Mouse (Mus musculus): ENCODE measurements at regions not wholly inside any gene's neighbourhood (a gene's known extent, or its start where the extent isn't known, plus 50 kb on each side); places are given as distances from the start of the nearest gene placed in this dataset.

DNA sequence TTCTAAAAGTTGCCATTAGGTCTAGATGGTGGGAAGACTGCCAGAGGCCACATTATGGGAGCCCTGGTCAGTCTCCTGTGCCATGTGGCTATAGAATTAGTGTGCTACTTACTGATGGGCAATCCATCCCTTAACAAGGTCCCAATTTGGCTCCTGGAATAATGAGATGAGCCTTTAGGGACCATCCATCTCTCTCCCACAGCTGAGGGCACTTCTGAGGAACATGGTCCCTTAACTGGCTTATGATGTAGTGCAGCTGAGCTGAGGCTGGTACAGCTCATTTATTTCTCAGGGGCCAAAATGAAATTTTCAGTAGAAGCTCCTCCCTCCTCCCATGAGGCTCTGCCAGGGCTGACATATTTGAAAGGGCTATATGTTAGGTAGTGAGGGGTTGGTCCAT lies 697.9 kb downstream of the Hs3st4 start:
- Histone ChIP-seq H3K27ac (replicated peaks; ENCODE audit: low read depth, low read length) (no peak overlapping the region), H3K4me3 (ENCODE audit: low read depth, low read length) (no peak overlapping the region), H3K9me3 (replicated peaks; ENCODE audit: control insufficient read depth, low read length) (no peaks in the 10 kb centered on the region), H3K9ac (replicated peaks; ENCODE audit: low read length) (no peak overlapping the region), H3K36me3 (replicated peaks; ENCODE audit: control insufficient read depth, insufficient read depth, low read depth, low read length) (no peaks in the 10 kb centered on the region), H3K27me3 (ENCODE audit: control insufficient read depth, insufficient read depth, low read length) (no peaks in the 10 kb centered on the region), H3K4me1 (ENCODE audit: control insufficient read depth, insufficient read depth, low read length) (no peaks in the 10 kb centered on the region), H3K4me2 (ENCODE audit: low read depth, low read length) (no peak overlapping the region)
- ATAC-seq (replicated peaks; ENCODE audit: insufficient number of reproducible peaks, low FRiP score, low TSS enrichment, low read depth), result no peak
- no peak for DNase-seq (ENCODE audit: low spot score)

DNA sequence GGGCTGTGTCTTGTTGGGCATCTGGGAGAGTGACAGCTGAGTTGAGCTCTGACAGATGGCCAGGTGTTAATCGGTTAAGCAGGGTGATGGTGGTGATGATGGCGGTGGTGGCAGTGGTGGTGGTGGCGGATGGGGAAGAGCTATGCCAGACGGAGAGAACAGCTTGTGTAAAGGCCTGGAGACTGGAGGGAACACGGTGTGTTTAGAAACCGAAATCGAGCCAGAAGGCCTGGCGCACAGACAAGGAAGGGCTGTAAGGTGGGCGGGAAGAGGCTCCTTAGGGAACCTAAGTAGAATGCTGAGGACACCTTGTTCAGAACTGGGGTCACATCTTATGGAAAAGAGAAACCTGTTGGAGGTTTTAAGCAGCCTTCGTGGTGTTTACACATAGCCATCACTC lies 698.5 kb downstream of the Hs3st4 start:
- Histone ChIP-seq H3K27me3 (ENCODE audit: control insufficient read depth, insufficient read depth, low read length) (no peaks in the 10 kb centered on the region), H3K9ac (replicated peaks; ENCODE audit: low read length) (no peak overlapping the region), H3K4me2 (ENCODE audit: low read depth, low read length) (no peak overlapping the region), H3K4me3 (ENCODE audit: low read depth, low read length) (no peak overlapping the region), H3K27ac (replicated peaks; ENCODE audit: low read depth, low read length) (no peak overlapping the region), H3K4me1 (ENCODE audit: control insufficient read depth, insufficient read depth, low read length) (no peaks in the 10 kb centered on the region), H3K9me3 (replicated peaks; ENCODE audit: control insufficient read depth, low read length) (no peaks in the 10 kb centered on the region), H3K36me3 (replicated peaks; ENCODE audit: control insufficient read depth, insufficient read depth, low read depth, low read length) (no peaks in the 10 kb centered on the region)
- ATAC-seq (replicated peaks; ENCODE audit: insufficient number of reproducible peaks, low FRiP score, low TSS enrichment, low read depth), result no peak
- no peak for DNase-seq (ENCODE audit: low spot score)
- WGBS, result 88% methylated on average over 10 of the region's 10 CpGs

DNA sequence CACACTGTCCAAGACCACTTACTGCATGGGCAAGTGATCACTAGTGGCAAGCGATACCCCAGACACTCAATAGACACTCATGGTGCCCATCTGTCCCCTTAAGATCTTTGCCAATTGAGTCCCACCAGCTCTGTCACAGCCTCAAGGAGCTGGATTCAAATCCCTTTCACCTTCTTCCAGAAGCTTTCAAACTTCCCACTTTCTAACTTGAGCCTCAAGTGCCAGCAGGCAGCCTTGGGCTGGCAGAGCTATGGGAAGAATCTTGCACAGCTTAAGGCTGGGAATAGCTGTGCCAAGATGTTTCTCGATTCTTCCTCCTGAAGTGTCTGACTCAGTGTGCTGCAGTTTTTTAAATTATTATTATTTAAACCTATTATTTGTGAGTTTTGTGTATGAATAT lies 699.2 kb downstream of the Hs3st4 start:
- H3K4me1 ChIP-seq (ENCODE audit: control insufficient read depth, insufficient read depth, low read length), result no peaks in the 10 kb centered on the region
- H3K36me3 ChIP-seq (replicated peaks; ENCODE audit: control insufficient read depth, insufficient read depth, low read depth, low read length), result no peaks in the 10 kb centered on the region
- WGBS, result 91% methylated on average over 2 of the region's 2 CpGs
- no peaks in the 10 kb centered on the region for H3K27me3 ChIP-seq (ENCODE audit: control insufficient read depth, insufficient read depth, low read length)
- H3K27ac ChIP-seq (replicated peaks; ENCODE audit: low read depth, low read length), result no peak overlapping the region
- H3K9ac ChIP-seq (replicated peaks; ENCODE audit: low read length), result no peak overlapping the region
- no peak for ATAC-seq (replicated peaks; ENCODE audit: insufficient number of reproducible peaks, low FRiP score, low TSS enrichment, low read depth)
- no peak for DNase-seq (ENCODE audit: low spot score)
- no peak overlapping the region for H3K4me2 ChIP-seq (ENCODE audit: low read depth, low read length)
- no peak overlapping the region for H3K4me3 ChIP-seq (ENCODE audit: low read depth, low read length)
- no peaks in the 10 kb centered on the region for H3K9me3 ChIP-seq (replicated peaks; ENCODE audit: control insufficient read depth, low read length)

GRCm38 (mm10) chr7:124685424-124685823 lies 702.8 kb downstream of the Hs3st4 start:
- no peak overlapping the region for H3K4me2 ChIP-seq (ENCODE audit: low read depth, low read length)
- H3K27me3 ChIP-seq (ENCODE audit: control insufficient read depth, insufficient read depth, low read length), result no peaks in the 10 kb centered on the region
- 84% methylated on average over 2 of the region's 2 CpGs for WGBS
- no peak for ATAC-seq (replicated peaks; ENCODE audit: insufficient number of reproducible peaks, low FRiP score, low TSS enrichment, low read depth)
- no peak overlapping the region for H3K4me3 ChIP-seq (ENCODE audit: low read depth, low read length)
- DNase-seq (ENCODE audit: low spot score), result no peak
- no peak overlapping the region for H3K27ac ChIP-seq (replicated peaks; ENCODE audit: low read depth, low read length)
- H3K9me3 ChIP-seq (replicated peaks; ENCODE audit: control insufficient read depth, low read length), result no peaks in the 10 kb centered on the region
- H3K9ac ChIP-seq (replicated peaks; ENCODE audit: low read length), result no peak overlapping the region
- H3K4me1 ChIP-seq (ENCODE audit: control insufficient read depth, insufficient read depth, low read length), result no peaks in the 10 kb centered on the region
- no peaks in the 10 kb centered on the region for H3K36me3 ChIP-seq (replicated peaks; ENCODE audit: control insufficient read depth, insufficient read depth, low read depth, low read length)

- WGBS, result 59% methylated on average over 6 of the region's 6 CpGs
- Histone ChIP-seq H3K36me3 (replicated peaks; ENCODE audit: control insufficient read depth, insufficient read depth, low read depth, low read length) (no peaks in the 10 kb centered on the region), H3K4me3 (ENCODE audit: low read depth, low read length) (no peak overlapping the region), H3K4me1 (ENCODE audit: control insufficient read depth, insufficient read depth, low read length) (no peaks in the 10 kb centered on the region), H3K4me2 (ENCODE audit: low read depth, low read length) (no peak overlapping the region), H3K9me3 (replicated peaks; ENCODE audit: control insufficient read depth, low read length) (no peaks in the 10 kb centered on the region), H3K9ac (replicated peaks; ENCODE audit: low read length) (no peak overlapping the region), H3K27ac (replicated peaks; ENCODE audit: low read depth, low read length) (no peak overlapping the region), H3K27me3 (ENCODE audit: control insufficient read depth, insufficient read depth, low read length) (no peaks in the 10 kb centered on the region)
- no peak for ATAC-seq (replicated peaks; ENCODE audit: insufficient number of reproducible peaks, low FRiP score, low TSS enrichment, low read depth)
- DNase-seq (ENCODE audit: low spot score), result no peak
Measured at GRCm38 (mm10) chr7:124704163-124704824, 721.6 kb downstream of the Hs3st4 start.

GRCm38 (mm10) chr7:124707143-124707542 lies 724.5 kb downstream of the Hs3st4 start:
- no peaks in the 10 kb centered on the region for H3K4me1 ChIP-seq (ENCODE audit: control insufficient read depth, insufficient read depth, low read length)
- ATAC-seq (replicated peaks; ENCODE audit: insufficient number of reproducible peaks, low FRiP score, low TSS enrichment, low read depth), result no peak
- no peaks in the 10 kb centered on the region for H3K36me3 ChIP-seq (replicated peaks; ENCODE audit: control insufficient read depth, insufficient read depth, low read depth, low read length)
- no peak overlapping the region for H3K9ac ChIP-seq (replicated peaks; ENCODE audit: low read length)
- no peak overlapping the region for H3K4me2 ChIP-seq (ENCODE audit: low read depth, low read length)
- 42% methylated on average over 3 of the region's 3 CpGs for WGBS
- H3K27me3 ChIP-seq (ENCODE audit: control insufficient read depth, insufficient read depth, low read length), result no peaks in the 10 kb centered on the region
- H3K27ac ChIP-seq (replicated peaks; ENCODE audit: low read depth, low read length), result no peak overlapping the region
- no peak for DNase-seq (ENCODE audit: low spot score)
- no peak overlapping the region for H3K4me3 ChIP-seq (ENCODE audit: low read depth, low read length)
- H3K9me3 ChIP-seq (replicated peaks; ENCODE audit: control insufficient read depth, low read length), result no peaks in the 10 kb centered on the region

- H3K4me3 ChIP-seq (ENCODE audit: low read depth, low read length), result no peak overlapping the region
- H3K4me2 ChIP-seq (ENCODE audit: low read depth, low read length), result no peak overlapping the region
- H3K27me3 ChIP-seq (ENCODE audit: control insufficient read depth, insufficient read depth, low read length), result no peaks in the 10 kb centered on the region
- ATAC-seq (replicated peaks; ENCODE audit: insufficient number of reproducible peaks, low FRiP score, low TSS enrichment, low read depth), result no peak
- H3K27ac ChIP-seq (replicated peaks; ENCODE audit: low read depth, low read length), result no peak overlapping the region
- no peaks in the 10 kb centered on the region for H3K4me1 ChIP-seq (ENCODE audit: control insufficient read depth, insufficient read depth, low read length)
- WGBS, result 75% methylated on average over 11 of the region's 11 CpGs
- DNase-seq (ENCODE audit: low spot score), result no peak
- H3K9ac ChIP-seq (replicated peaks; ENCODE audit: low read length), result no peak overlapping the region
- H3K9me3 ChIP-seq (replicated peaks; ENCODE audit: control insufficient read depth, low read length), result no peaks in the 10 kb centered on the region
- H3K36me3 ChIP-seq (replicated peaks; ENCODE audit: control insufficient read depth, insufficient read depth, low read depth, low read length), result no peaks in the 10 kb centered on the region
Measured at GRCm38 (mm10) chr7:124708771-124709485, 726.3 kb downstream of the Hs3st4 start.

- no peak overlapping the region for H3K27ac ChIP-seq (replicated peaks; ENCODE audit: low read depth, low read length)
- no peaks in the 10 kb centered on the region for H3K4me1 ChIP-seq (ENCODE audit: control insufficient read depth, insufficient read depth, low read length)
- ATAC-seq (replicated peaks; ENCODE audit: insufficient number of reproducible peaks, low FRiP score, low TSS enrichment, low read depth) (no peak), DNase-seq (ENCODE audit: low spot score) (no peak)
- WGBS, result 62% methylated on average over 1 of the region's 1 CpGs
- no peak overlapping the region for H3K4me2 ChIP-seq (ENCODE audit: low read depth, low read length)
- H3K36me3 ChIP-seq (replicated peaks; ENCODE audit: control insufficient read depth, insufficient read depth, low read depth, low read length), result no peaks in the 10 kb centered on the region
- no peak overlapping the region for H3K4me3 ChIP-seq (ENCODE audit: low read depth, low read length)
- H3K9ac ChIP-seq (replicated peaks; ENCODE audit: low read length), result no peak overlapping the region
- no peaks in the 10 kb centered on the region for H3K9me3 ChIP-seq (replicated peaks; ENCODE audit: control insufficient read depth, low read length)
- no peaks in the 10 kb centered on the region for H3K27me3 ChIP-seq (ENCODE audit: control insufficient read depth, insufficient read depth, low read length)
Measured at GRCm38 (mm10) chr7:124720927-124721326, 723.5 kb upstream of the Kdm8 start.

Measured in embryonic facial prominence, embryonic 11.5 days (tissue).